Mouse (Mus musculus): Measurements from ENCODE around the gene Fbxo31. TPM values are rescaled to one million over a fixed set of nuclear protein-coding genes. Genes with fewer than 3 reads are reported as not detected.

Gene Fbxo31
- total and polyA plus RNA-seq, 3 experiments: 74.4 to 124 (median 96.7) TPM

GRCm38 (mm10) chr8:121557746-121558145 is 20.9 kb downstream of the Fbxo31 start:
- H3K9ac ChIP-seq (ENCODE audit: low read depth, low read length): no peak overlapping the region
- DNase-seq: no peak
- TF ChIP-seq CTCF (IDR thresholded peaks at IDR 0.05) (no peak), POLR2A (IDR thresholded peaks at IDR 0.05; ENCODE audit: insufficient read depth, low read depth, low read length) (no peak), EP300 (IDR thresholded peaks at IDR 0.05; ENCODE audit: insufficient read depth, low read depth, low read length) (no peak)
- intact Hi-C loops (cut with DNase I): no loop called here
- H3K4me3 ChIP-seq: no peak overlapping the region
- no peaks in the 10 kb centered on the region for H3K27me3 ChIP-seq (ENCODE audit: control insufficient read depth, insufficient read depth, low read length)
- H3K4me1 ChIP-seq (ENCODE audit: control insufficient read depth, insufficient read depth, low read length): peaks cover 9% of the 10 kb centered on the region
- H3K27ac ChIP-seq: no peak overlapping the region
- no peaks in the 10 kb centered on the region for H3K36me3 ChIP-seq (ENCODE audit: control insufficient read depth, insufficient read depth, low read length)
- peaks cover 3% of the 10 kb centered on the region; the same call in 1 of the 2 replicates for H3K79me2 ChIP-seq (replicated peaks; ENCODE audit: control insufficient read depth, insufficient read depth, low read length)
- WGBS: 87% methylated on average over 11 of the region's 11 CpGs

- H3K27ac ChIP-seq: no peak overlapping the region
- TF ChIP-seq POLR2A (IDR thresholded peaks at IDR 0.05; ENCODE audit: insufficient read depth, low read depth, low read length) (no peak), EP300 (IDR thresholded peaks at IDR 0.05; ENCODE audit: insufficient read depth, low read depth, low read length) (no peak), CTCF (IDR thresholded peaks at IDR 0.05) (no peak)
- no peaks in the 10 kb centered on the region; the same call in 1 of the 2 replicates for H3K4me1 ChIP-seq (ENCODE audit: control insufficient read depth, insufficient read depth, low read length)
- H3K36me3 ChIP-seq (ENCODE audit: control insufficient read depth, insufficient read depth, low read length): no peaks in the 10 kb centered on the region
- H3K4me3 ChIP-seq: no peak overlapping the region
- 0 out of 2 replicates have a peak, but pooled peaks cover 2% of the 10 kb centered on the region for H3K79me2 ChIP-seq (replicated peaks; ENCODE audit: control insufficient read depth, insufficient read depth, low read length)
- H3K9ac ChIP-seq (ENCODE audit: low read depth, low read length): no peak overlapping the region
- intact Hi-C loops (cut with DNase I): no loop called here
- DNase-seq: peak in 1 of 2 experiments; percentile 15
- H3K27me3 ChIP-seq (ENCODE audit: control insufficient read depth, insufficient read depth, low read length): no peaks in the 10 kb centered on the region
- 95% methylated on average over 32 of the region's 32 CpGs for WGBS
Observed at GRCm38 (mm10) chr8:121553831-121554475, 24.7 kb downstream of the Fbxo31 start.

- peak in 1 of 2 experiments; percentile 12 for DNase-seq
- intact Hi-C loops (cut with DNase I): no loop called here
- Histone ChIP-seq H3K4me3 (no peak overlapping the region), H3K79me2 (replicated peaks; ENCODE audit: control insufficient read depth, insufficient read depth, low read length) (0 out of 2 replicates have a peak, but pooled peaks cover 1% of the 10 kb centered on the region), H3K36me3 (ENCODE audit: control insufficient read depth, insufficient read depth, low read length) (no peaks in the 10 kb centered on the region), H3K27ac (no peak overlapping the region), H3K9ac (ENCODE audit: low read depth, low read length) (no peak overlapping the region), H3K4me1 (ENCODE audit: control insufficient read depth, insufficient read depth, low read length) (no peaks in the 10 kb centered on the region; the same call in 1 of the 2 replicates), H3K27me3 (ENCODE audit: control insufficient read depth, insufficient read depth, low read length) (no peaks in the 10 kb centered on the region)
- TF ChIP-seq POLR2A (IDR thresholded peaks at IDR 0.05; ENCODE audit: insufficient read depth, low read depth, low read length) (no peak), CTCF (IDR thresholded peaks at IDR 0.05) (no peak), EP300 (IDR thresholded peaks at IDR 0.05; ENCODE audit: insufficient read depth, low read depth, low read length) (no peak)
- 81% methylated on average over 9 of the region's 9 CpGs for WGBS
Observed at GRCm38 (mm10) chr8:121552506-121552905, 26.1 kb downstream of the Fbxo31 start.

GRCm38 (mm10) chr8:121551065-121551985 is 27.3 kb downstream of the Fbxo31 start:
- no peaks in the 10 kb centered on the region; the same call in none of the 2 replicates for H3K4me1 ChIP-seq (ENCODE audit: control insufficient read depth, insufficient read depth, low read length)
- WGBS: 63% methylated on average over 24 of the region's 24 CpGs
- H3K4me3 ChIP-seq: no peak overlapping the region
- H3K27ac ChIP-seq: no peak overlapping the region
- no peaks in the 10 kb centered on the region for H3K36me3 ChIP-seq (ENCODE audit: control insufficient read depth, insufficient read depth, low read length)
- no peak for DNase-seq
- H3K9ac ChIP-seq (ENCODE audit: low read depth, low read length): no peak overlapping the region
- H3K27me3 ChIP-seq (ENCODE audit: control insufficient read depth, insufficient read depth, low read length): no peaks in the 10 kb centered on the region
- TF ChIP-seq CTCF (IDR thresholded peaks at IDR 0.05) (no peak), POLR2A (IDR thresholded peaks at IDR 0.05; ENCODE audit: insufficient read depth, low read depth, low read length) (no peak), EP300 (IDR thresholded peaks at IDR 0.05; ENCODE audit: insufficient read depth, low read depth, low read length) (no peak)
- intact Hi-C loops (cut with DNase I): no loop called here
- 0 out of 2 replicates have a peak, but pooled peaks cover 1% of the 10 kb centered on the region for H3K79me2 ChIP-seq (replicated peaks; ENCODE audit: control insufficient read depth, insufficient read depth, low read length)

GRCm38 (mm10) chr8:121550056-121550455 is 28.6 kb downstream of the Fbxo31 start:
- no peaks in the 10 kb centered on the region; the same call in none of the 2 replicates for H3K4me1 ChIP-seq (ENCODE audit: control insufficient read depth, insufficient read depth, low read length)
- intact Hi-C loops (cut with DNase I): no loop called here
- no peak for DNase-seq
- no peak overlapping the region for H3K27ac ChIP-seq
- H3K4me3 ChIP-seq: no peak overlapping the region
- H3K79me2 ChIP-seq (replicated peaks; ENCODE audit: control insufficient read depth, insufficient read depth, low read length): no peaks in the 10 kb centered on the region
- no peaks in the 10 kb centered on the region for H3K36me3 ChIP-seq (ENCODE audit: control insufficient read depth, insufficient read depth, low read length)
- TF ChIP-seq EP300 (IDR thresholded peaks at IDR 0.05; ENCODE audit: insufficient read depth, low read depth, low read length) (no peak), POLR2A (IDR thresholded peaks at IDR 0.05; ENCODE audit: insufficient read depth, low read depth, low read length) (no peak), CTCF (IDR thresholded peaks at IDR 0.05) (no peak)
- no peak overlapping the region for H3K9ac ChIP-seq (ENCODE audit: low read depth, low read length)
- H3K27me3 ChIP-seq (ENCODE audit: control insufficient read depth, insufficient read depth, low read length): no peaks in the 10 kb centered on the region
- 82% methylated on average over 6 of the region's 6 CpGs for WGBS

All from heart, adult 2 months (tissue).